Mouse (Mus musculus): Measurements from ENCODE around the gene Nat8f5. TPM values are rescaled to one million over a fixed set of nuclear protein-coding genes. Genes with fewer than 3 reads are reported as not detected.
"Not testable (repeated sequence)": the region's sequence is repeated elsewhere in the genome, so short reads cannot be mapped to it uniquely, and the experiment has no call there.

The Nat8f5 gene
- polyA plus RNA-seq, 1 experiment from 2014 or later: not detected

- Histone ChIP-seq H3K27me3 (ENCODE audit: control insufficient read depth, insufficient read depth, low read length) (no peaks in the 10 kb centered on the region), H3K9ac (ENCODE audit: low read length) (no peak overlapping the region), H3K27ac (ENCODE audit: low read length) (no peak overlapping the region), H3K4me2 (ENCODE audit: low read depth, low read length) (no peak overlapping the region), H3K36me3 (ENCODE audit: control insufficient read depth, insufficient read depth, low read length) (no peaks in the 10 kb centered on the region), H3K4me1 (ENCODE audit: control insufficient read depth, insufficient read depth, low read length) (no peaks in the 10 kb centered on the region), H3K9me3 (replicated peaks; ENCODE audit: control insufficient read depth, low read length) (no peaks in the 10 kb centered on the region), H3K4me3 (replicated peaks; ENCODE audit: low read length) (no peak overlapping the region)
- ATAC-seq (ENCODE audit: insufficient read depth, low FRiP score): no peak
- 97% methylated on average over 1 of the region's 1 CpGs for WGBS
Observed at GRCm38 (mm10) chr6:85823382-85824090, 2.8 kb upstream of the Nat8f5 start.

GRCm38 (mm10) chr6:85822286-85822685 lies 1.5 kb upstream of the Nat8f5 start:
- H3K9ac ChIP-seq (ENCODE audit: low read length): no peak overlapping the region
- WGBS: 83% methylated on average over 4 of the region's 4 CpGs
- H3K4me3 ChIP-seq (replicated peaks; ENCODE audit: low read length): no peak overlapping the region
- no peak overlapping the region for H3K27ac ChIP-seq (ENCODE audit: low read length)
- H3K4me2 ChIP-seq (ENCODE audit: low read depth, low read length): no peak overlapping the region
- no peaks in the 10 kb centered on the region for H3K27me3 ChIP-seq (ENCODE audit: control insufficient read depth, insufficient read depth, low read length)
- H3K4me1 ChIP-seq (ENCODE audit: control insufficient read depth, insufficient read depth, low read length): no peaks in the 10 kb centered on the region
- ATAC-seq (ENCODE audit: insufficient read depth, low FRiP score): no peak
- H3K36me3 ChIP-seq (ENCODE audit: control insufficient read depth, insufficient read depth, low read length): no peaks in the 10 kb centered on the region
- H3K9me3 ChIP-seq (replicated peaks; ENCODE audit: control insufficient read depth, low read length): no peaks in the 10 kb centered on the region

GRCm38 (mm10) chr6:85818338-85818737 lies 2.4 kb downstream of the Nat8f5 start:
- Histone ChIP-seq H3K4me1 (ENCODE audit: control insufficient read depth, insufficient read depth, low read length) (no peaks in the 10 kb centered on the region), H3K4me3 (replicated peaks; ENCODE audit: low read length) (no peak overlapping the region), H3K27me3 (ENCODE audit: control insufficient read depth, insufficient read depth, low read length) (no peaks in the 10 kb centered on the region), H3K27ac (ENCODE audit: low read length) (no peak overlapping the region), H3K9ac (ENCODE audit: low read length) (no peak overlapping the region), H3K9me3 (replicated peaks; ENCODE audit: control insufficient read depth, low read length) (no peaks in the 10 kb centered on the region), H3K36me3 (ENCODE audit: control insufficient read depth, insufficient read depth, low read length) (no peaks in the 10 kb centered on the region), H3K4me2 (ENCODE audit: low read depth, low read length) (no peak overlapping the region)
- 45% methylated on average over 1 of the region's 1 CpGs for WGBS
- no peak for ATAC-seq (ENCODE audit: insufficient read depth, low FRiP score)

- WGBS: 75% methylated on average over 2 of the region's 2 CpGs
- Histone ChIP-seq H3K4me3 (replicated peaks; ENCODE audit: low read length) (no peak overlapping the region), H3K4me1 (ENCODE audit: control insufficient read depth, insufficient read depth, low read length) (no peaks in the 10 kb centered on the region), H3K36me3 (ENCODE audit: control insufficient read depth, insufficient read depth, low read length) (no peaks in the 10 kb centered on the region), H3K27me3 (ENCODE audit: control insufficient read depth, insufficient read depth, low read length) (no peaks in the 10 kb centered on the region), H3K27ac (ENCODE audit: low read length) (no peak overlapping the region), H3K9ac (ENCODE audit: low read length) (no peak overlapping the region), H3K9me3 (replicated peaks; ENCODE audit: control insufficient read depth, low read length) (no peaks in the 10 kb centered on the region), H3K4me2 (ENCODE audit: low read depth, low read length) (no peak overlapping the region)
- no peak for ATAC-seq (ENCODE audit: insufficient read depth, low FRiP score)
Observed at GRCm38 (mm10) chr6:85813339-85813738, 7.4 kb downstream of the Nat8f5 start.

GRCm38 (mm10) chr6:85810942-85811537 lies 9.7 kb downstream of the Nat8f5 start:
- H3K27me3 ChIP-seq (ENCODE audit: control insufficient read depth, insufficient read depth, low read length); H3K9me3 ChIP-seq (replicated peaks; ENCODE audit: control insufficient read depth, low read length); H3K4me1 ChIP-seq (ENCODE audit: control insufficient read depth, insufficient read depth, low read length); H3K27ac ChIP-seq (ENCODE audit: low read length); H3K36me3 ChIP-seq (ENCODE audit: control insufficient read depth, insufficient read depth, low read length); ATAC-seq (ENCODE audit: insufficient read depth, low FRiP score); H3K4me3 ChIP-seq (replicated peaks; ENCODE audit: low read length); H3K9ac ChIP-seq (ENCODE audit: low read length); H3K4me2 ChIP-seq (ENCODE audit: low read depth, low read length): not testable (repeated sequence)
- 39% methylated on average over 3 of the region's 3 CpGs for WGBS

GRCm38 (mm10) chr6:85810514-85810913 lies 10.3 kb downstream of the Nat8f5 start:
- H3K27ac ChIP-seq (ENCODE audit: low read length); H3K27me3 ChIP-seq (ENCODE audit: control insufficient read depth, insufficient read depth, low read length); ATAC-seq (ENCODE audit: insufficient read depth, low FRiP score); H3K4me1 ChIP-seq (ENCODE audit: control insufficient read depth, insufficient read depth, low read length); H3K4me3 ChIP-seq (replicated peaks; ENCODE audit: low read length); H3K36me3 ChIP-seq (ENCODE audit: control insufficient read depth, insufficient read depth, low read length); H3K9me3 ChIP-seq (replicated peaks; ENCODE audit: control insufficient read depth, low read length); H3K9ac ChIP-seq (ENCODE audit: low read length); H3K4me2 ChIP-seq (ENCODE audit: low read depth, low read length): not testable (repeated sequence)
- WGBS: 88% methylated on average over 2 of the region's 3 CpGs

- not testable (repeated sequence) for H3K27ac ChIP-seq (ENCODE audit: low read length); H3K4me1 ChIP-seq (ENCODE audit: control insufficient read depth, insufficient read depth, low read length); H3K36me3 ChIP-seq (ENCODE audit: control insufficient read depth, insufficient read depth, low read length); H3K4me2 ChIP-seq (ENCODE audit: low read depth, low read length); H3K9ac ChIP-seq (ENCODE audit: low read length); H3K4me3 ChIP-seq (replicated peaks; ENCODE audit: low read length); H3K27me3 ChIP-seq (ENCODE audit: control insufficient read depth, insufficient read depth, low read length); ATAC-seq (ENCODE audit: insufficient read depth, low FRiP score); H3K9me3 ChIP-seq (replicated peaks; ENCODE audit: control insufficient read depth, low read length)
- 68% methylated on average over 2 of the region's 3 CpGs for WGBS
Observed at GRCm38 (mm10) chr6:85809784-85810183, 11.0 kb downstream of the Nat8f5 start.

- not testable (repeated sequence) for H3K4me1 ChIP-seq (ENCODE audit: control insufficient read depth, insufficient read depth, low read length); H3K27me3 ChIP-seq (ENCODE audit: control insufficient read depth, insufficient read depth, low read length); H3K9ac ChIP-seq (ENCODE audit: low read length); H3K9me3 ChIP-seq (replicated peaks; ENCODE audit: control insufficient read depth, low read length); H3K4me2 ChIP-seq (ENCODE audit: low read depth, low read length); H3K27ac ChIP-seq (ENCODE audit: low read length); H3K4me3 ChIP-seq (replicated peaks; ENCODE audit: low read length); H3K36me3 ChIP-seq (ENCODE audit: control insufficient read depth, insufficient read depth, low read length); ATAC-seq (ENCODE audit: insufficient read depth, low FRiP score)
- 56% methylated on average over 5 of the region's 5 CpGs for WGBS
Observed at GRCm38 (mm10) chr6:85803180-85803579, 17.6 kb downstream of the Nat8f5 start.
